Mouse (Mus musculus): ENCODE data around the gene Pou3f4. TPM values are rescaled to one million over a fixed set of nuclear protein-coding genes. Genes with fewer than 3 reads are reported as not detected.

Pou3f4 gene
- 0.09 TPM in 1 of 2 replicates, not detected in the other for polyA plus RNA-seq (2012; rRNA removed)

GRCm38 (mm10) chrX:110814151-110814571, at the start of gene Pou3f4:
Pou3f4 (plus strand) TSS chrX:110814280.

Data from ovary, adult 2 months (tissue).